Mouse (Mus musculus): ENCODE measurements around the gene Fibcd1. TPM values are rescaled to one million over a fixed set of nuclear protein-coding genes. Genes with fewer than 3 reads are reported as not detected.

Fibcd1 gene
- polyA plus RNA-seq, 1 experiment from 2014 or later = 0.24 TPM

DNA sequence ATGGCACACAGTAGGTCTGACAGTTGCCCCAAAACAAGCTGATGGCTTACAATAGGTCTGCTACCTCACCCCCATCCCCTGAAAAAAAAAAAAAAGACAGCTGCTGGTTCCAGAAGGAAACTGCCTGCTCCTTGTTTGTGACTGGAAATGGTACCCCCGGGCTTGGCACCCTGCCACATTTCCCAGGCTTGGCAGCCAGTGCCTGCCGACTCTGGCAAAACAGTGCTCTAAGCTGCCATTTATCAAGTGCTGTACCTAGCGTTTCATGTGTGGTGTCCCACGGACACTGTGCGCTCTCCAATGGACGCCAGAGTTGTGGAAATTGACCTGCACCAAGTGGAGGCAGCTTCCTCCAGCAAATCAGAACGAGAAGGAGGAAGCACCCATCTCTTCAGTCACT, 17.9 kb downstream of the Fibcd1 start:
- DNase-seq (ENCODE audit: low spot score) (peak; percentile 77), ATAC-seq (replicated peaks; ENCODE audit: low FRiP score) (no peak)
- Histone ChIP-seq H3K4me3 (ENCODE audit: low read depth, low read length) (no peak overlapping the region), H3K27ac (ENCODE audit: low read depth, low read length) (no peak overlapping the region), H3K27me3 (ENCODE audit: control insufficient read depth, insufficient read depth, low read length) (peaks cover 3% of the 10 kb centered on the region; the same call in 1 of the 2 replicates), H3K4me2 (ENCODE audit: low read depth, low read length, severe bottlenecking) (no peak overlapping the region), H3K4me1 (replicated peaks; ENCODE audit: control insufficient read depth, insufficient read depth, low read length) (peaks cover 9% of the 10 kb centered on the region), H3K36me3 (ENCODE audit: control insufficient read depth, insufficient read depth, low read length) (no peaks in the 10 kb centered on the region), H3K9ac (ENCODE audit: low read length) (no peak overlapping the region), H3K9me3 (ENCODE audit: control insufficient read depth, low read length) (no peaks in the 10 kb centered on the region)
- 59% methylated on average over 7 of the region's 7 CpGs for WGBS

DNA sequence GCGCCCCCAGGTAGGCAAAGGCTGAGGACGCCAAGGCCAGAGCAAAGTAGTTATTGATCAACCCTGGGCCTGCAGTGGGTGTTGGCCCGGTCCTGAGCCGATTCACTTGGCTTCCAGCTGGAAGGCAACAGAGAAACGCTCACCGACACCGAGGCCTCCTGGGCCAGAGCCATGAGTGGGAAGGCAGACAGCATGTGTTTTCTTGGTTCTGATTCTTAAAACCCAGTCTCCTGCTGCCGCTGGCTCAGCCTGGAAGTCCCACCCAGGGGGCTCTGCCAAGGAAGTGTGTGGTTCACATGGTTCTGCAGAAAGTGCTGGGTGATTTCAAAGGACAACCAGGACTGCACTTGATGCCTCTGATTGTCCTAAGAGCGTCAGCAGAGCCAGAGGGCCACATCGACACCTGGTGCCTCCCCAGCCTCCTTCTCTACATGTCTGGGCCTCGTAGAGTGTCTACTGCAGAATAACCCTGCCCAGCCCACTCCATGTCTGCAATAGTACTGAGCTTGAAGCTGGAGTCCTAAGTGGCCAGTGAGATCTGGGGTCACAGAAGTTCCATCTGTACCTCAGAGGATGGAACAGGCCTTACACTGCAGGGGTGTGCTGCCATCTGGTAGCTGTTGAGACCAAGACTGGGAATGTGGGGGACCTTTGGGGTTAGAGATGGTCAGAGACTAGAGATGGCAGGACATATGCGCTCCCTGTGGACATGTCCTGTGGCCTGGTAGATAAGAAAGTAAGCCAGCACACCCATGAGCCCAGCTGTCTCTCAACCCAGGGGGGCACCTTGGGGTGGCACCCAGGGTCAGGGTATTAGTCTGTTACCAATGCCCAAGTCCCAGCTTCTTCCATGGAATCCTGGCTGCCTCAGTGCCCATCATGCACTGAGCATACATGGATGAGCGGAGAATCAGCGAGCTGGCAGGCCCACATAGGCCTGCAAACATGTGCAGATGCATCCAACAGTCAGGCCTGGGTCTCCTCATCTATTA, 19.4 kb downstream of the Fibcd1 start:
- H3K9ac ChIP-seq (ENCODE audit: low read length) = no peak overlapping the region
- 93% methylated on average over 14 of the region's 14 CpGs for WGBS
- peaks cover 6% of the 10 kb centered on the region for H3K27me3 ChIP-seq (ENCODE audit: control insufficient read depth, insufficient read depth, low read length)
- H3K4me1 ChIP-seq (replicated peaks; ENCODE audit: control insufficient read depth, insufficient read depth, low read length) = peaks cover 11% of the 10 kb centered on the region
- no peak overlapping the region for H3K4me2 ChIP-seq (ENCODE audit: low read depth, low read length, severe bottlenecking)
- no peak overlapping the region for H3K27ac ChIP-seq (ENCODE audit: low read depth, low read length)
- DNase-seq (ENCODE audit: low spot score) (no peak), ATAC-seq (replicated peaks; ENCODE audit: low FRiP score) (no peak)
- no peaks in the 10 kb centered on the region for H3K36me3 ChIP-seq (ENCODE audit: control insufficient read depth, insufficient read depth, low read length)
- no peaks in the 10 kb centered on the region for H3K9me3 ChIP-seq (ENCODE audit: control insufficient read depth, low read length)
- H3K4me3 ChIP-seq (ENCODE audit: low read depth, low read length) = no peak overlapping the region

DNA sequence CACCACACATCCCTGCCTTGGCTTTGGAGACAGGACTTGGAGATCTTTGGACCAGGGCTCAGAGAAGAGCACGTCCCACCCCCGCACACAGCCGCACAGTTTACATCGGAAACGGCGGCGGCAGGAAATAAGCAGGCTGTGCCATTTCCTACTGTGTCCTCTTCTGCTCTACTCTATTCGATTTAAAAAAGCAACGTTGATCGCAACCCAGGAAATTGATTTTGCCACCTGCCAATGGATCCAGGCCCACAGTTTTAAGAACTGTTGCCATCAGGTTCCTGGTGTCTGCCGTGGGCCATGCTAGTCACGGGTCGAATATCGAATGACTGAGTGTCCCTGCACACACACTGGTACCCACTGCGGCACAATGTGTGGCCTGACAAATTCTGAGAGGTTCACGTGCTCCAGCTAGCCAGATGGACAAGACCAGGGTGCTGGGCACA, 20.3 kb downstream of the Fibcd1 start:
- Histone ChIP-seq H3K27ac (ENCODE audit: low read depth, low read length) (no peak overlapping the region), H3K4me1 (replicated peaks; ENCODE audit: control insufficient read depth, insufficient read depth, low read length) (peaks cover 11% of the 10 kb centered on the region), H3K4me3 (ENCODE audit: low read depth, low read length) (no peak overlapping the region), H3K27me3 (ENCODE audit: control insufficient read depth, insufficient read depth, low read length) (peaks cover 6% of the 10 kb centered on the region), H3K4me2 (ENCODE audit: low read depth, low read length, severe bottlenecking) (no peak overlapping the region), H3K9ac (ENCODE audit: low read length) (no peak overlapping the region), H3K36me3 (ENCODE audit: control insufficient read depth, insufficient read depth, low read length) (no peaks in the 10 kb centered on the region), H3K9me3 (ENCODE audit: control insufficient read depth, low read length) (no peaks in the 10 kb centered on the region)
- DNase-seq (ENCODE audit: low spot score) = no peak
- no peak for ATAC-seq (replicated peaks; ENCODE audit: low FRiP score)
- 91% methylated on average over 16 of the region's 16 CpGs for WGBS

DNA sequence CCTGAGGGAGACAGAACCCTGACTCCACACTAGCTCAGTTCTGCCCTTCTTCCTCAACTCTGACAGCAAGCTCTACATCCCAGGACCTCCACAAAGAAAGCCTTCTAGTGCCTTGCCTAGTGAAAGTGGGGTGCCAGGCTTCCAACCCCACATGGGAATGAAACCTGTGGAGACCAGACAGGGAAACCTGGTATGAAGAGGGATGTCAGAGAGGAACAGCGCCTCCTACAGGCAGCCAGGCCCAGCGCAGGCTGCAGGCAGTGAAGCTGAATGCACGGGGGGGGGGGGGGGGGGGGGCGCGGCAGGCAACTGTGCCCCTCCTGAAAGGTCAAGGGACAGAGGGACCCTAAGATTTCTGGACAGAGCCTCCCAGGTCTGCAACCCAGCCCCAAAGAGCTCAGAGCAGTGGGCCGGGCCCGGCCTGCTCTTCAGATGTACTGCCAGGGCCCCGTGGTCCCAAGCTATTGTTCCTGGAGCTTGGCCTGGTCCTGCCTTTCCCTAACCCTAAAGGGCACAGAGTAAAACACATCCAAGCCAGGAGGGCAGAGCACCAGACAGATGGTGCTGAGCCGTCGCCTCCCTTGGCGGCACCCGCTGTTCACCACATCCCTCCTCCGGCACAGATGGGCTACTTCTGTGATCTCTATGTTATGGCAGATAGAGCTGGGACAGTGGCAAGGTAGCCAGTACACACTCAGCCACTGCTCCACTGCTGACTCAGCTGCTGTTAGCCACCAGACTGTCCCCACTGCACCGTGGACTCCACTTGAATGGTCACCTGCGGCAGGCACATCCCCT, 21.7 kb downstream of the Fibcd1 start:
- H3K4me3 ChIP-seq (ENCODE audit: low read depth, low read length) = no peak overlapping the region
- peaks cover 11% of the 10 kb centered on the region for H3K4me1 ChIP-seq (replicated peaks; ENCODE audit: control insufficient read depth, insufficient read depth, low read length)
- H3K9me3 ChIP-seq (ENCODE audit: control insufficient read depth, low read length) = no peaks in the 10 kb centered on the region
- ATAC-seq (replicated peaks; ENCODE audit: low FRiP score) (no peak), DNase-seq (ENCODE audit: low spot score) (peak; percentile 71)
- H3K27me3 ChIP-seq (ENCODE audit: control insufficient read depth, insufficient read depth, low read length) = peaks cover 6% of the 10 kb centered on the region
- H3K9ac ChIP-seq (ENCODE audit: low read length) = no peak overlapping the region
- H3K36me3 ChIP-seq (ENCODE audit: control insufficient read depth, insufficient read depth, low read length) = no peaks in the 10 kb centered on the region
- no peak overlapping the region for H3K27ac ChIP-seq (ENCODE audit: low read depth, low read length)
- no peak overlapping the region for H3K4me2 ChIP-seq (ENCODE audit: low read depth, low read length, severe bottlenecking)
- 73% methylated on average over 12 of the region's 15 CpGs for WGBS

DNA sequence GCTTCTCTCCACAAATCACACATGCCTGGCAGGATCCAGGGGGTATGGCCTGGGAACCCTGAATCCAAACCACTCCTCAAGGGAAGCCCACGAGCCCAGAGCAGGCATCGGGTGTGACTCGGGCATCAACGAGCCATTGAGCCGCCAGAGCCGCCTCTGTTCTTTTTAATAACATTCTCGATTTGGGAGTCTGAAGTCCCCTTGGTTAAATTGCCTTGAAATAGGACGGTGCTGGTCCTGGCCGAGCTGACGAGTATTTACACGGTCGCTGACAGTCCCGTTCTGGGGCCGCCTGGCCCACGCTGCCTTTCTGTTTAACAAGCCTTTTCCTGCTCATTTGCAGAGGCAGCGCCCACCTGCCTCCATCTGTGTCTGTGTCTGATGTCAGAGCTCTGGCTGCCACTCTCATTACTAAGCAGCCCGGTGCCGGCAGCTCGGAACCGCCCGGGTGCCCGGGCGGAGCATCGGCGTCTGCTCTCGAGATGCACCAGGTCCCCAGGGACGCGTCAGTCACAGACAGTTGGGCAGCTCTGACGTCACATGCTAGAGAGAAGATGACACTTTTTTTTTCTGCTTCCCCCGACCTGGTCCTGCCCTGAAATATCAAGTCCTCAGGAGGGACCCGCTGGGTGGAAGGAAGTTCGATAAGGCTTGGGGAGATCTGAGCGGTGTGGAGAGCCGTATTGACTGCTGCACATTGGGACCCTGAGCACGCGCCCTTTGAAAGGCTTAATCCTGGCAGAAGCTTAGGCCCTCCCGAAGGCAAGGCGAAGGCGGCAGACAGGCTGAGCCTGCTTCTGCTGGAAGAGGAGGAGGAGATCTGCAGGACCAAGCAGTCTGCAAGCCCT, 23.1 kb downstream of the Fibcd1 start:
- ATAC-seq (replicated peaks; ENCODE audit: low FRiP score) = peak; percentile 64
- Histone ChIP-seq H3K9ac (ENCODE audit: low read length) (peak overlapping the region; percentile 27), H3K36me3 (ENCODE audit: control insufficient read depth, insufficient read depth, low read length) (no peaks in the 10 kb centered on the region), H3K27ac (ENCODE audit: low read depth, low read length) (no peak overlapping the region), H3K4me2 (ENCODE audit: low read depth, low read length, severe bottlenecking) (peak overlapping the region; percentile 49), H3K9me3 (ENCODE audit: control insufficient read depth, low read length) (no peaks in the 10 kb centered on the region), H3K27me3 (ENCODE audit: control insufficient read depth, insufficient read depth, low read length) (peaks cover 6% of the 10 kb centered on the region), H3K4me1 (replicated peaks; ENCODE audit: control insufficient read depth, insufficient read depth, low read length) (peaks cover 8% of the 10 kb centered on the region), H3K4me3 (ENCODE audit: low read depth, low read length) (peak overlapping the region; percentile 9)
- WGBS = 15% methylated on average over 39 of the region's 39 CpGs
- DNase-seq (ENCODE audit: low spot score) = peak; percentile 59

GRCm38 (mm10) chr2:31815367-31815766, 30.4 kb downstream of the Fibcd1 start:
- peak; percentile 81 for DNase-seq (ENCODE audit: low spot score)
- 31% methylated on average over 5 of the region's 5 CpGs for WGBS
- ATAC-seq (replicated peaks; ENCODE audit: low FRiP score) = no peak
- no peak overlapping the region for H3K9ac ChIP-seq (ENCODE audit: low read length)
- H3K4me2 ChIP-seq (ENCODE audit: low read depth, low read length, severe bottlenecking) = no peak overlapping the region
- H3K4me1 ChIP-seq (replicated peaks; ENCODE audit: control insufficient read depth, insufficient read depth, low read length) = no peaks in the 10 kb centered on the region
- no peak overlapping the region for H3K27ac ChIP-seq (ENCODE audit: low read depth, low read length)
- H3K36me3 ChIP-seq (ENCODE audit: control insufficient read depth, insufficient read depth, low read length) = no peaks in the 10 kb centered on the region
- H3K27me3 ChIP-seq (ENCODE audit: control insufficient read depth, insufficient read depth, low read length) = no peaks in the 10 kb centered on the region
- no peak overlapping the region for H3K4me3 ChIP-seq (ENCODE audit: low read depth, low read length)
- no peaks in the 10 kb centered on the region for H3K9me3 ChIP-seq (ENCODE audit: control insufficient read depth, low read length)

DNA sequence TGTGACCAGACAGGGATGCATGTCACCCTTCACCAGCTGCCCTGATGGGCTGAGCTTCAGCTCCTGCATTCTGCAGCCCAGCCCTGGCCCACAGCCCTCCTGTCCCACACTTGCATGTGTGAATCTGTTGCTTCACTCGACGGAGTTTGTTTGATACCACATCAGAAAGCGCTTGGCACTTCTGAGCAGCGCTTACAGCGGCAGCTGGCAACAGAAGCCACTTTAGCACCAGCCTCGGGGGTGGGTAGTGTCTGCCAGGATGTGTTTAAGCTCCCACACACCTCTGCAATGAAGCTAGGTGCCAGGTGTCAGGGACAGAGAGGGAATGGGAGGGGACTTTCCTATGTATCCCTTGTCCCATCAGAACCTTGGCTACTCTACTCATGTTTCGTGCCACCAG, 31.1 kb downstream of the Fibcd1 start:
- no peaks in the 10 kb centered on the region for H3K36me3 ChIP-seq (ENCODE audit: control insufficient read depth, insufficient read depth, low read length)

DNA sequence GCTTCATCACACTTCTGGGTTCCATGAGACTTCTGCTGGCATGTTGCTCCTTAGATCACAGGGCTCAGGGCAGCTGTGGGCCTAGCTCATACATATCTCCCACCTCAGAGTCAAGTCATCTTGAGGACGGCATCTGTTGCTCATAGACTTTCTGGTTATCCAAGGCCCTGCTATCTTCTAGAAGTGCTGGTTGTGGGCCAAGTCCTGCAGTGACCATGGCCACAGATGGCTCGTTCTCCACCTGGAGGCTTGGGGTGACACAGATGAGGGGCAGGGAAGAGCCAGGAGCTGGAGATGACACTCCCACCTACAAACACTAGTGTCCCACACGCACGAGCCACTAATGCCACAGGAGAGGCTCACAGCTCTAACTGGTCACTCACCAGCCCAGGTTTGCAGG, 32.2 kb downstream of the Fibcd1 start:
- no peak for DNase-seq (ENCODE audit: low spot score)
- H3K9ac ChIP-seq (ENCODE audit: low read length) = no peak overlapping the region
- H3K4me1 ChIP-seq (replicated peaks; ENCODE audit: control insufficient read depth, insufficient read depth, low read length) = peaks cover 11% of the 10 kb centered on the region; the same call in 1 of the 2 replicates
- no peak overlapping the region for H3K4me3 ChIP-seq (ENCODE audit: low read depth, low read length)
- H3K9me3 ChIP-seq (ENCODE audit: control insufficient read depth, low read length) = no peaks in the 10 kb centered on the region
- no peak overlapping the region for H3K27ac ChIP-seq (ENCODE audit: low read depth, low read length)
- ATAC-seq (replicated peaks; ENCODE audit: low FRiP score) = no peak
- no peak overlapping the region for H3K4me2 ChIP-seq (ENCODE audit: low read depth, low read length, severe bottlenecking)
- H3K36me3 ChIP-seq (ENCODE audit: control insufficient read depth, insufficient read depth, low read length) = no peaks in the 10 kb centered on the region
- no peaks in the 10 kb centered on the region for H3K27me3 ChIP-seq (ENCODE audit: control insufficient read depth, insufficient read depth, low read length)
- WGBS = 89% methylated on average over 4 of the region's 4 CpGs

More for the DNA sequence above, 31.1 kb downstream of the Fibcd1 start:
- Histone ChIP-seq H3K9ac (ENCODE audit: low read length) (no peak overlapping the region), H3K9me3 (ENCODE audit: control insufficient read depth, low read length) (no peaks in the 10 kb centered on the region), H3K27me3 (ENCODE audit: control insufficient read depth, insufficient read depth, low read length) (no peaks in the 10 kb centered on the region), H3K4me2 (ENCODE audit: low read depth, low read length, severe bottlenecking) (no peak overlapping the region), H3K27ac (ENCODE audit: low read depth, low read length) (no peak overlapping the region), H3K4me1 (replicated peaks; ENCODE audit: control insufficient read depth, insufficient read depth, low read length) (peaks cover 5% of the 10 kb centered on the region; the same call in 1 of the 2 replicates), H3K4me3 (ENCODE audit: low read depth, low read length) (no peak overlapping the region)
- WGBS = 84% methylated on average over 7 of the region's 7 CpGs
- ATAC-seq (replicated peaks; ENCODE audit: low FRiP score) = no peak
- no peak for DNase-seq (ENCODE audit: low spot score)

All from forebrain, embryonic 11.5 days (tissue).